Comparison of ENCODE assay signal across 16 mouse cellular contexts in the genomic region with DNA sequence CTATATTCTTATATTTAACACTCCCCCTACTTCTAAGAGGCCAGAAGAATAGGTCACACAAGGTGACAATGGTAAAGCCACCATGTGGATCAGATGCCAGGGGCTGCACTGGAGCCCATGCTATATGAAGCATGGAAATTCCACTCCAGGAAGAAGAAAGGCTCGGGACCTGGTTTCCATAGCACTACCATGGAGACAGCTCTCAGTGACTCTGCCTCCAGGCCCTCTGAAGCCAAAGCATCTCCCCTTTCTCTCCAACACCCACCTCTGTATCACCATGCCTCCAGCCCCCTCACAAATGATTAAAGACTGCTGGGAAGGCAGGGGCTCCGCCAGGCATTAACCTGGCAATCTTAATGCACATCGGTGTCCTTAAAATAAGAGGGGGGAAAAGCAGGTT.
DNase-seq lines count a peak whose midpoint lies in the region; ATAC-seq lines count a peak whose summit lies in the region.
"Had no signal": no experiment of that assay in that cellular context is flagged by ENCODE, and none has a peak within 500 bp of the region (broad histone marks: within the 10 kb centered on the region; RNA-seq: fewer than 3 reads in every experiment).

No protein-coding gene starts in this region.

- no peak overlapping the region for H3K4me2 ChIP-seq in kidney, embryonic 16.5 days (replicated peaks; ENCODE audit: low read depth, low read length)
- no peak overlapping the region for H3K4me2 ChIP-seq in hindbrain, embryonic 14.5 days (replicated peaks)
- no peak overlapping the region for H3K4me2 ChIP-seq in midbrain, embryonic 15.5 days
- H3K4me2 ChIP-seq: heart, embryonic 11.5 days; liver, embryonic 13.5 days had no signal

- H3K9me3 ChIP-seq in kidney, embryonic 16.5 days (ENCODE audit: low read length) = peaks cover 6% of the 10 kb centered on the region
- 0 out of 2 replicates have a peak, but pooled peaks cover 10% of the 10 kb centered on the region for H3K9me3 ChIP-seq in hindbrain, embryonic 10.5 days
- H3K9me3 ChIP-seq in hindbrain, embryonic 14.5 days (ENCODE audit: control insufficient read depth, low read length) = no peaks in the 10 kb centered on the region
- no peaks in the 10 kb centered on the region for H3K9me3 ChIP-seq in midbrain, embryonic 15.5 days
- H3K9me3 ChIP-seq: liver, embryonic 13.5 days had no signal

- no peak overlapping the region for H3K27ac ChIP-seq in kidney, embryonic 16.5 days (ENCODE audit: low read length)
- no peak overlapping the region for H3K27ac ChIP-seq in hindbrain, embryonic 10.5 days
- no peak overlapping the region for H3K27ac ChIP-seq in hindbrain, embryonic 14.5 days
- H3K27ac ChIP-seq in midbrain, embryonic 15.5 days = peak overlapping the region; percentile 9; the same call in 1 of the 2 replicates
- H3K27ac ChIP-seq: liver, embryonic 13.5 days had no signal

- WGBS in kidney, embryonic 16.5 days = 50% methylated on average over 3 of the region's 3 CpGs
- 44% methylated on average over 3 of the region's 3 CpGs for WGBS in hindbrain, embryonic 10.5 days
- WGBS in hindbrain, embryonic 14.5 days = 36% methylated on average over 3 of the region's 3 CpGs
- 34% methylated on average over 3 of the region's 3 CpGs for WGBS in midbrain, embryonic 15.5 days

- no peaks in the 10 kb centered on the region for H3K4me1 ChIP-seq in kidney, embryonic 16.5 days (ENCODE audit: insufficient read depth, low read length)
- H3K4me1 ChIP-seq in hindbrain, embryonic 10.5 days (replicated peaks) = peaks cover 23% of the 10 kb centered on the region
- H3K4me1 ChIP-seq in hindbrain, embryonic 14.5 days (replicated peaks; ENCODE audit: control insufficient read depth, insufficient read depth, low read length) = peaks cover 19% of the 10 kb centered on the region
- H3K4me1 ChIP-seq in midbrain, embryonic 15.5 days = peaks cover 23% of the 10 kb centered on the region
- H3K4me1 ChIP-seq: liver, embryonic 13.5 days; megakaryocyte, embryonic 14.5 days had no signal

- H3K4me3 ChIP-seq in kidney, embryonic 16.5 days (ENCODE audit: low read length) = no peak overlapping the region
- H3K4me3 ChIP-seq in hindbrain, embryonic 10.5 days = no peak overlapping the region
- H3K4me3 ChIP-seq in hindbrain, embryonic 14.5 days (replicated peaks; ENCODE audit: low read length) = no peak overlapping the region
- no peak overlapping the region for H3K4me3 ChIP-seq in midbrain, embryonic 15.5 days
- H3K4me3 ChIP-seq: liver, embryonic 13.5 days; megakaryocyte, embryonic 14.5 days had no signal

- no peak for DNase-seq in kidney, adult 8-10 months
- peak; percentile 43 for DNase-seq in hindbrain, embryonic 10.5 days (ENCODE audit: low spot score)
- peak; percentile 30 for DNase-seq in hindbrain, embryonic 14.5 days (ENCODE audit: low spot score)
- DNase-seq in adipocyte (ENCODE audit: low spot score) = no peak
- no peak for DNase-seq in yolk sac, embryonic 10.5 days (ENCODE audit: low spot score)
- DNase-seq: adrenal gland, postnatal 10 days; cerebellum, adult 8-10 months; heart, postnatal 4 days; liver, embryonic 13.5 days; thymus, adult 2 months had no signal

- ATAC-seq in kidney, embryonic 16.5 days (ENCODE audit: low FRiP score, low TSS enrichment) = 0 out of 2 replicates have a peak, but pooled peaks have one; percentile 49
- ATAC-seq in hindbrain, embryonic 14.5 days (ENCODE audit: low FRiP score) = peak; percentile 55; the same call in 1 of the 2 replicates
- ATAC-seq in midbrain, embryonic 15.5 days (replicated peaks) = peak; percentile 65
- ATAC-seq: lung, postnatal 0 days had no signal

- no peaks in the 10 kb centered on the region for H3K27me3 ChIP-seq in kidney, embryonic 16.5 days (ENCODE audit: insufficient read depth, low read length)
- no peaks in the 10 kb centered on the region for H3K27me3 ChIP-seq in hindbrain, embryonic 10.5 days (ENCODE audit: insufficient read depth, poor library complexity, severe bottlenecking)
- no peaks in the 10 kb centered on the region for H3K27me3 ChIP-seq in hindbrain, embryonic 14.5 days (ENCODE audit: control insufficient read depth, insufficient read depth, low read length)
- H3K27me3 ChIP-seq in midbrain, embryonic 15.5 days (replicated peaks) = no peaks in the 10 kb centered on the region
- H3K27me3 ChIP-seq: liver, embryonic 13.5 days; megakaryocyte, embryonic 14.5 days had no signal

- H3K36me3 ChIP-seq in kidney, embryonic 16.5 days (ENCODE audit: insufficient read depth, low read length) = no peaks in the 10 kb centered on the region
- H3K36me3 ChIP-seq in hindbrain, embryonic 10.5 days = no peaks in the 10 kb centered on the region
- H3K36me3 ChIP-seq in hindbrain, embryonic 14.5 days (replicated peaks; ENCODE audit: control insufficient read depth, insufficient read depth) = no peaks in the 10 kb centered on the region
- H3K36me3 ChIP-seq in midbrain, embryonic 15.5 days (replicated peaks) = no peaks in the 10 kb centered on the region
- H3K36me3 ChIP-seq: G1E; liver, embryonic 13.5 days had no signal

- no peak overlapping the region for H3K9ac ChIP-seq in kidney, embryonic 16.5 days (replicated peaks; ENCODE audit: low read length)
- H3K9ac ChIP-seq in hindbrain, embryonic 14.5 days = no peak overlapping the region
- no peak overlapping the region for H3K9ac ChIP-seq in midbrain, embryonic 15.5 days
- H3K9ac ChIP-seq: liver, embryonic 13.5 days had no signal

Comparison
In these comparisons a context has a peak if more than half of its experiments do, and no peak if none do; other contexts are left out.
1. DNase-seq: peak in hindbrain, embryonic 10.5 days (single experiment) and hindbrain, embryonic 14.5 days (single experiment); none in kidney, adult 8-10 months (0 of 2), adipocyte (single experiment) and yolk sac, embryonic 10.5 days (single experiment).
2. Peak in every context shown above with its lines, with median percentiles within 50 percentile points of each other: ATAC-seq.